Mouse (Mus musculus) gastrocnemius, adult 2 months (tissue): ENCODE measurements around the gene Dclk1. TPM values are rescaled to one million over a fixed set of nuclear protein-coding genes. Genes with fewer than 3 reads are reported as not detected.
A peak's percentile ranks its signal among the peaks of the same experiment; 100 is the strongest.

Experiments
- DNase-seq: peaks from one replicate; pipeline ENCODE4 v3.0.0; 2022
- H3K27ac ChIP-seq: fragments of 200-600 bp; 2 replicates; pipeline ENCODE4 v1.8.1; 2022; ENCODE audit warnings: mild to moderate bottlenecking
- H3K4me3 ChIP-seq: fragments of 200-600 bp; 2 replicates; pipeline ENCODE4 v1.8.1; 2022; ENCODE audit warnings: mild to moderate bottlenecking, moderate library complexity
- CTCF ChIP-seq: fragments of 200-600 bp; IDR thresholded peaks from 2 replicates; pipeline ENCODE4 v1.8.1; 2022; ENCODE audit warnings: antibody characterized with exemption, mild to moderate bottlenecking, moderate library complexity
- intact Hi-C: fragments of 180-260 bp; cut with DNase I; formaldehyde crosslinking; loops from one replicate; pipeline ENCODE4 v1.15.1; 2025
- total RNA-seq, 2 experiments: library from RNA; stranded (reverse); gene quantifications; 2 replicates each; pipeline ENCODE4 v1.2.3; 2021

The Dclk1 gene
- total RNA-seq, 2 experiments from 2014 or later: 1.5 to 3.5 TPM

DNA sequence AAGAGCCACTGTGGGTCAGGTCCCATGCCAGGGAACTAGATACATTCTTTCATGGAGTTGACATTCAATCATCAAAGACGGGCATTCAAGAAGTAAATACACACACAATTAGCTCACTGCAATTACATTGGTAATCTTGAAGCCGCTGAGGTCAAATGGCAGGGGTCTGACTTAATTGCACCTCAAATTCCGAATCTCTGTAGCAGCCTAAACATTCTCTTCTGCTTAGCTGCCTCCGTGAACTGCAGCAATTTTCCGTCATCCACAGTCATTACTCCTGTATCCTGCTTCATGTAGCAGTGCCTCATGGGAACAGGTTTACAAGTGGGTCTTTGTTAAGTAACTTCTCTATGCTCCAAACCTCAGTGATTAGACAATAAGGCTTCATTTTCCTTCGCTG, 249.9 kb downstream of the Dclk1 start:
- intact Hi-C loops: loop anchor here (10.0 kb wide), 1 partner anchor 1713 kb away; no protein-coding TSS in a partner anchor
- H3K27ac ChIP-seq: no peak overlapping the region
- no peak overlapping the region for H3K4me3 ChIP-seq
- no peak for DNase-seq
- TF ChIP-seq CTCF: no peak

DNA sequence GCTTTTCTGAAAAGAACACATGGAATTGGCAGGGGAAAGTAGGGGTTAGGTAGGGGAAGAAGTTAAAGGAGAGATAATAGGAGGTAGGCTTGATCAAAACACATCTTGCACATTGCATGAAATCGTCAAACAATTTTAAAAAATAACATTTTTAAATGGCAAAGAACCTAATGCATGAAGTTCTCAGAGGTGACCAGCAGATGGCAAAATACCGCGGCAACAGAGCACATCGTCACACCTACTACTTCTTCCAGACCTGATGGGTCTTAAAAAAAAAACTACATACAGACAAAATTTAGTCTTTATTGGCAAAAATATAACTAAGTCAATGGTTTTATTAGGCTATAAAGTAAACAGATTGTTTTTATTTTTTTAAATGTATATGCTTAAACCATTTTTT, 252.2 kb downstream of the Dclk1 start:
- intact Hi-C loops: loop anchor here (10.0 kb wide), 1 partner anchor 1710 kb away; no protein-coding TSS in a partner anchor
- TF ChIP-seq CTCF: peak; percentile 65
- Histone ChIP-seq H3K27ac (no peak overlapping the region), H3K4me3 (no peak overlapping the region)
- no peak for DNase-seq

- no peak for DNase-seq
- H3K27ac ChIP-seq: no peak overlapping the region
- no peak overlapping the region for H3K4me3 ChIP-seq
- no peak for TF ChIP-seq CTCF
- intact Hi-C loops: loop anchor here (10.0 kb wide), 1 partner anchor 1710 kb away; no protein-coding TSS in a partner anchor
These were observed 253.1 kb downstream of the Dclk1 start for GRCm38 (mm10) chr3:55495231-55495630.

GRCm38 (mm10) chr3:55495866-55496265, 253.7 kb downstream of the Dclk1 start:
- no peak for DNase-seq
- no peak for TF ChIP-seq CTCF
- Histone ChIP-seq H3K4me3 (no peak overlapping the region), H3K27ac (no peak overlapping the region)
- intact Hi-C loops: loop anchor here (10.0 kb wide), 1 partner anchor 1709 kb away; no protein-coding TSS in a partner anchor

- intact Hi-C loops: loop anchor here (10.0 kb wide), 1 partner anchor 1708 kb away; no protein-coding TSS in a partner anchor
- Histone ChIP-seq H3K27ac (no peak overlapping the region), H3K4me3 (no peak overlapping the region)
- TF ChIP-seq CTCF: no peak
- no peak for DNase-seq
These were observed 254.3 kb downstream of the Dclk1 start for GRCm38 (mm10) chr3:55496462-55496941.

DNA sequence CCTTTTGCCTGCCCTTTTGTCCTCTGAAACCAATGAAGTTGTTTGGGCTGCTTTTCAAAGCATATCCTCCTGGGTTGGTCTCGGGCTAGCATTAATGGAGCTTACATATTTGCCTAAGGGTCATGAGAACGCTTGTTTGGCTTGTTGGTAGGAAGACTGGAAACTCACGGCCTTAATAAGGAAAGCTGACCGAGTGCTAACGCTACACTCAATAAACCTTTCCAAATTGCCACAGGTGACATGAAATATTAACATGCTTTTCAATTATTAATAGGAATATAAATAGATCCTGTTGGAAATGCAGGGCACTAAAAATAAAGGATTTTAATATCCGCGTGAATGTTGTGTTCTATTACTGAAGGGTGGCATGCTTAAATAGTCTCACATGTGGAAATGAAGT, 257.1 kb downstream of the Dclk1 start:
- H3K4me3 ChIP-seq: no peak overlapping the region
- DNase-seq: no peak
- no peak for TF ChIP-seq CTCF
- H3K27ac ChIP-seq: no peak overlapping the region
- intact Hi-C loops: loop anchor here (10.0 kb wide), 1 partner anchor 1706 kb away; no protein-coding TSS in a partner anchor

DNA sequence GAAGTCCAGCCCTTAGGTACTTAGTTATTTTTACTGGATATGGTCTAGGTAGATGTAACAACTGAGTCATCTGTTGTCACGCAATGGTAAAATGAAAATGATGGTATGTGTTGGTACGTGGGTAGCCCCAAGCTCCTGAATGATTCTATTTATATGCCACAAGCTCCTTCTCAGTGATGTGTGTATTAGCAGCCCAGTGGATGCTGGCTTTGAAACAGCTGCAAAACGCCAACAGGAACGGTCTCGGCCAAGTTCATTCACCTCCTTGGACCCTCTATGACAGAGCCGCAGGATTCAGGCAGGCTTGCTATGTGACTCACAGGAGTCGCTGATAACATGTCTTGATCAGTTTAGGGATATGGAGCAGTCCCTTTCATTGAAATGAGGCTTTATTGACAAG, 268.0 kb downstream of the Dclk1 start:
- H3K4me3 ChIP-seq: no peak overlapping the region
- DNase-seq: no peak
- no peak for TF ChIP-seq CTCF
- H3K27ac ChIP-seq: no peak overlapping the region
- intact Hi-C loops: loop anchor here (10.0 kb wide), 1 partner anchor 135 kb away; no protein-coding TSS in a partner anchor

DNA sequence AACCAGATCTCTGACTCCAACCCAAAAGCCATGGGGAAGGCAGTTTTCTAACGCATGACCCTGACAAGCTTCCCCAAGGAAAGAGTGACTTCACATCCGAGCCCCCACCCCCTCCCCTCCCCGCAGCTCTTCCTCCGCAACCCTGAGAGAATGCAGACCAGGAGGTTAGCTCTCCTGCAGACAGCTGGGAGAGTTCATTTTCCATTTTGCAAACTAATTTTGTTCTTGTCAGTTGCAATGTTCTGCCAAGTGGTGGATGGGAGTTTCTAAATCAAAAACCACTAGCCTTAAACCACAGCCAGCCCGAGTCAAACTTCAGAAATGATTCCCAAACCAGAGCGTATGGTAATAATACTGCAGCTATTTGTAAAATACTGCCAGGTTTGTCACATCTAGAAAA, 269.5 kb downstream of the Dclk1 start:
- Histone ChIP-seq H3K4me3 (no peak overlapping the region), H3K27ac (peak overlapping the region; percentile 24; the same call in 1 of the 2 replicates)
- intact Hi-C loops: loop anchor here (10.0 kb wide), 1 partner anchor 137 kb away; no protein-coding TSS in a partner anchor
- DNase-seq: no peak
- TF ChIP-seq CTCF: no peak

- Histone ChIP-seq H3K27ac (no peak overlapping the region), H3K4me3 (no peak overlapping the region)
- no peak for DNase-seq
- intact Hi-C loops: loop anchor here (5.0 to 10.0 kb wide), 2 partner anchors 141 to 146 kb away; no protein-coding TSS in a partner anchor
- TF ChIP-seq CTCF: no peak
These were observed 273.8 kb downstream of the Dclk1 start for GRCm38 (mm10) chr3:55515966-55516365.

GRCm38 (mm10) chr3:55517454-55518014, 275.4 kb downstream of the Dclk1 start:
- intact Hi-C loops: loop anchor here (5.0 to 10.0 kb wide), 2 partner anchors 143 to 145 kb away; no protein-coding TSS in a partner anchor
- H3K27ac ChIP-seq: peak overlapping the region; percentile 71
- no peak for TF ChIP-seq CTCF
- H3K4me3 ChIP-seq: peak overlapping the region; percentile 68
- DNase-seq: peak; percentile 38

- intact Hi-C loops: loop anchor here (2.0 kb wide), 2 partner anchors 264 to 480 kb away; no protein-coding TSS in a partner anchor
- peak; percentile 91 for TF ChIP-seq CTCF
- no peak overlapping the region for H3K4me3 ChIP-seq
- DNase-seq: peak; percentile 81
- no peak overlapping the region for H3K27ac ChIP-seq
These were observed 278.3 kb downstream of the Dclk1 start for GRCm38 (mm10) chr3:55520240-55521180.

DNA sequence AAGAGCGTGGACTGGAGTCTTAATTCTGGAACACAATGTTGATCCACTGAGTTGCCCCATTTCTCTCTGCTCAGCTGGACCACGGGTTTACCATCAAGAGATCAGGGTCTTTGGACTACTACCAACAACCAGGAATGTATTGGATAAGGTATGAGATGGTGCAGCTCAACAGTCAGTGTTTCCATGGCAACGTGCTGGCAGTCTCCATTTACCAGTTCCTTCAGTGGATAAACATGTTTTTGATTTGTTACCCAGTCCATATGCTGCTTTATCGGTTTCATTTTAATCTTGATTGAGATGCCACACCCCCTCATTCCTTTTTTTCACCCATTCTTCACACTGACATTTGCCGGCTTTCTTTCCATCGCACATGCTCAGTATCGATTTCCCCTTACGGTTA, 279.6 kb downstream of the Dclk1 start:
- TF ChIP-seq CTCF: no peak
- intact Hi-C loops: loop anchor here (2.0 kb wide), 2 partner anchors 263 to 479 kb away; no protein-coding TSS in a partner anchor
- H3K4me3 ChIP-seq: no peak overlapping the region
- no peak for DNase-seq
- no peak overlapping the region for H3K27ac ChIP-seq

- no peak overlapping the region for H3K27ac ChIP-seq
- intact Hi-C loops: no loop called here
- TF ChIP-seq CTCF: no peak
- no peak overlapping the region for H3K4me3 ChIP-seq
- DNase-seq: no peak
These were observed 281.1 kb downstream of the Dclk1 start for GRCm38 (mm10) chr3:55523224-55523623.
